Mouse (Mus musculus) heart, adult 2 months (tissue): ENCODE results near the gene Napa.

Source experiments
- CTCF ChIP-seq: fragments of 200-600 bp; IDR thresholded peaks from 2 replicates; pipeline ENCODE4 v1.8.1; 2022; ENCODE audit warnings: antibody characterized with exemption, mild to moderate bottlenecking, moderate library complexity
- POLR2A ChIP-seq: fragments of 200-500 bp; IDR thresholded peaks from 2 replicates; pipeline ENCODE4 v1.6.1; 2011; ENCODE audit warnings: mild to moderate bottlenecking, low read depth, low read length, control low read depth; ENCODE audit not compliant: insufficient read depth

DNA sequence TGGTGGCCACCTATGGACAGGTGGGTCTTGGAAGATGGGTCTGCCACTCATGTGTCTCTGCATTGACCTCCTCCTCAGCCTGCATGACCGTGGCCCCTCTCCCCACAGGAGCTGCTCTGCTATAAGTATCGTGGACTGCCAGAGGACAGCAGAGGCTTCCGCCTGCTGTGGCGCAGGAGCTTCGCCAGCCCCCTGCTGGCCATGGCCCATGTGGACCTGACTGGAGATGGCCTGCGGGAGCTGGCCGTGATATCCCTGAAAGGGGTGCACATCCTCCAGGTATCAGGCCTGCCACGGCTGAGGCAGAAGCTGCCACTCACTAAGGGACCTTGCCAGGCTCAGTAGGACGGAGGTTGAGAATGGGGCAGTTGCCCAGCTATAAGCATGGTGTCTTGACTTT is 27.6 kb downstream of the Napa start:
- TF ChIP-seq CTCF: no peak
- TF ChIP-seq POLR2A: no peak
